Mouse (Mus musculus) NIH3T3 (cell line): ENCODE measurements around the gene Maats1.
"Not testable (repeated sequence)": the region's sequence is repeated elsewhere in the genome, so short reads cannot be mapped to it uniquely, and the experiment has no call there.

ENCODE experiments used
- DNase-seq: peaks from one replicate; pipeline ENCODE4 v3.0.0-alpha.2; 2012; ENCODE audit warnings: low read depth

Gene Maats1

GRCm38 (mm10) chr16:38348217-38348761 is 6.3 kb upstream of the Maats1 start:
- no peak for DNase-seq

GRCm38 (mm10) chr16:38347588-38347987 is 5.6 kb upstream of the Maats1 start:
- peak; percentile 30 for DNase-seq

GRCm38 (mm10) chr16:38346529-38347325 is 4.8 kb upstream of the Maats1 start, which contains the start of the genes Cox17 and Gm21987:
Gene Cox17 (plus strand): TSS chr16:38346991.
Gene Gm21987 (plus strand): TSS chr16:38347040.
- DNase-seq, result peak; percentile 95

GRCm38 (mm10) chr16:38344941-38345725 is 3.2 kb upstream of the Maats1 start:
- DNase-seq, result peak; percentile 78

- not testable (repeated sequence) for DNase-seq
Measured at GRCm38 (mm10) chr16:38338077-38338476, 3.9 kb downstream of the Maats1 start.

GRCm38 (mm10) chr16:38334431-38334830 is 7.5 kb downstream of the Maats1 start:
- no peak for DNase-seq

- no peak for DNase-seq
Measured at GRCm38 (mm10) chr16:38329340-38329739, 12.6 kb downstream of the Maats1 start.

- DNase-seq, result no peak
Measured at GRCm38 (mm10) chr16:38326778-38327397, 15.1 kb downstream of the Maats1 start.

- no peak for DNase-seq
Measured at GRCm38 (mm10) chr16:38324311-38324710, 17.6 kb downstream of the Maats1 start.

GRCm38 (mm10) chr16:38321452-38321935 is 20.4 kb downstream of the Maats1 start:
- DNase-seq, result peak; percentile 25

GRCm38 (mm10) chr16:38319087-38319486 is 22.9 kb downstream of the Maats1 start:
- DNase-seq, result no peak

- peak; percentile 10 for DNase-seq
Measured at GRCm38 (mm10) chr16:38318492-38318891, 23.5 kb downstream of the Maats1 start.

GRCm38 (mm10) chr16:38308195-38308594 is 33.7 kb downstream of the Maats1 start:
- no peak for DNase-seq

GRCm38 (mm10) chr16:38307651-38308050 is 34.3 kb downstream of the Maats1 start:
- no peak for DNase-seq

- DNase-seq, result no peak
Measured at GRCm38 (mm10) chr16:38307221-38307605, 34.7 kb downstream of the Maats1 start.

- peak; percentile 11 for DNase-seq
Measured at GRCm38 (mm10) chr16:38306571-38307220, 35.2 kb downstream of the Maats1 start.

- no peak for DNase-seq
Measured at GRCm38 (mm10) chr16:38304460-38305194, 37.3 kb downstream of the Maats1 start.

GRCm38 (mm10) chr16:38302367-38302766 is 39.6 kb downstream of the Maats1 start:
- no peak for DNase-seq

- no peak for DNase-seq
Measured at GRCm38 (mm10) chr16:38298410-38298809, 43.5 kb downstream of the Maats1 start.

- DNase-seq, result peak; percentile 58
Measured at GRCm38 (mm10) chr16:38295349-38295930, 46.5 kb downstream of the Maats1 start.
